Mouse (Mus musculus): Measurements from ENCODE around the gene Aldh2.
"Not testable (repeated sequence)": the region's sequence is repeated elsewhere in the genome, so short reads cannot be mapped to it uniquely, and the experiment has no call there.

The Aldh2 gene

GRCm38 (mm10) chr5:121593451-121594401, at the start of gene Aldh2:
Gene Aldh2, minus strand, starts transcription at chr5:121593824.
- peak; percentile 90 for DNase-seq

- no peak for DNase-seq
Observed at GRCm38 (mm10) chr5:121639601-121640000, 46.0 kb upstream of the Aldh2 start.

- DNase-seq, result no peak
Observed at GRCm38 (mm10) chr5:121637296-121637695, 43.7 kb upstream of the Aldh2 start.

- DNase-seq, result no peak
Observed at GRCm38 (mm10) chr5:121634668-121635067, 41.0 kb upstream of the Aldh2 start.

GRCm38 (mm10) chr5:121632804-121633203, 39.2 kb upstream of the Aldh2 start:
- DNase-seq, result no peak

- DNase-seq, result peak; percentile 14
Observed at GRCm38 (mm10) chr5:121631106-121631647, 37.6 kb upstream of the Aldh2 start.

- DNase-seq, result peak; percentile 90
Observed at GRCm38 (mm10) chr5:121627871-121628270, 34.2 kb upstream of the Aldh2 start.

GRCm38 (mm10) chr5:121623241-121623640, 29.6 kb upstream of the Aldh2 start:
- no peak for DNase-seq

- no peak for DNase-seq
Observed at GRCm38 (mm10) chr5:121621102-121621501, 27.5 kb upstream of the Aldh2 start.

GRCm38 (mm10) chr5:121618592-121619513, 25.2 kb upstream of the Aldh2 start, which contains the start of gene Acad12:
Gene Acad12, minus strand, starts transcription at chr5:121618938.
- DNase-seq, result peak; percentile 87

- DNase-seq, result peak; percentile 33
Observed at GRCm38 (mm10) chr5:121614921-121615320, 21.3 kb upstream of the Aldh2 start.

- DNase-seq, result no peak
Observed at GRCm38 (mm10) chr5:121612036-121612435, 18.4 kb upstream of the Aldh2 start.

GRCm38 (mm10) chr5:121609556-121610135, 16.0 kb upstream of the Aldh2 start:
- DNase-seq, result not testable (repeated sequence)

- peak; percentile 90 for DNase-seq
Observed at GRCm38 (mm10) chr5:121606151-121606550, 12.5 kb upstream of the Aldh2 start.

GRCm38 (mm10) chr5:121603815-121604214, 10.2 kb upstream of the Aldh2 start:
- not testable (repeated sequence) for DNase-seq

- peak; percentile 98 for DNase-seq
Observed at GRCm38 (mm10) chr5:121601547-121602299, 8.1 kb upstream of the Aldh2 start.

GRCm38 (mm10) chr5:121598871-121599610, 5.4 kb upstream of the Aldh2 start:
- DNase-seq, result no peak

GRCm38 (mm10) chr5:121597991-121598537, 4.4 kb upstream of the Aldh2 start:
- no peak for DNase-seq

GRCm38 (mm10) chr5:121597332-121597731, 3.7 kb upstream of the Aldh2 start:
- DNase-seq, result no peak

- DNase-seq, result no peak
Observed at GRCm38 (mm10) chr5:121596226-121596625, 2.6 kb upstream of the Aldh2 start.

GRCm38 (mm10) chr5:121595758-121596157, 2.1 kb upstream of the Aldh2 start:
- no peak for DNase-seq
